Mouse (Mus musculus) heart, postnatal 0 days (tissue): ENCODE measurements around the gene Ptgis. TPM values are rescaled to one million over a fixed set of nuclear protein-coding genes. Genes with fewer than 3 reads are reported as not detected.

Experiments
- ATAC-seq: fragments of 200-750 bp; cut with Nextera tagmentation; 2 replicates; pipeline ENCODE4 v1.8.0; 2017; ENCODE audit warnings: low read depth, moderate number of reproducible peaks, moderate library complexity; ENCODE audit not compliant: insufficient read depth
- DNase-seq: peaks from one replicate; pipeline ENCODE4 v3.0.0-alpha.2; 2016; ENCODE audit warnings: low spot score
- H3K27ac ChIP-seq: fragments of 300-500 bp; sonication (generic); 2 replicates; pipeline ENCODE4 v1.5.1; 2014; ENCODE audit warnings: low read depth, mild to moderate bottlenecking
- H3K27me3 ChIP-seq: fragments of 300-500 bp; sonication (generic); 2 replicates; pipeline ENCODE4 v1.6.1; 2014; ENCODE audit warnings: low read length, mixed read lengths; ENCODE audit not compliant: control insufficient read depth, insufficient read depth
- H3K36me3 ChIP-seq: fragments of 300-500 bp; sonication (generic); replicated peaks from 2 replicates; pipeline ENCODE4 v1.6.1; 2014; ENCODE audit warnings: low read length, mixed read lengths; ENCODE audit not compliant: control insufficient read depth, insufficient read depth
- H3K4me1 ChIP-seq: fragments of 300-500 bp; sonication (generic); 2 replicates; pipeline ENCODE4 v1.6.1; 2014; ENCODE audit warnings: antibody characterized with exemption; ENCODE audit not compliant: control insufficient read depth, insufficient read depth
- H3K4me2 ChIP-seq: fragments of 300-500 bp; sonication (generic); 2 replicates; pipeline ENCODE4 v1.6.1; 2014; ENCODE audit warnings: low read depth, mild to moderate bottlenecking, low read length, moderate library complexity
- H3K4me3 ChIP-seq: fragments of 300-500 bp; sonication (generic); 2 replicates; pipeline ENCODE4 v1.5.1; 2014; ENCODE audit warnings: low read depth, low read length
- H3K9ac ChIP-seq: fragments of 300-500 bp; sonication (generic); replicated peaks from 2 replicates; pipeline ENCODE4 v1.6.1; 2014; ENCODE audit warnings: low read depth, low read length, mixed read lengths
- H3K9me3 ChIP-seq: fragments of 300-500 bp; sonication (generic); replicated peaks from 2 replicates; pipeline ENCODE4 v1.6.1; 2016; ENCODE audit warnings: low read length; ENCODE audit not compliant: control insufficient read depth
- CTCF ChIP-seq: IDR thresholded peaks from 2 replicates; pipeline ENCODE4 v1.5.1; 2016; ENCODE audit warnings: antibody characterized with exemption, control low read depth, low read depth
- EP300 ChIP-seq: IDR thresholded peaks from 2 replicates; pipeline ENCODE4 v1.6.1; 2016; ENCODE audit warnings: antibody characterized with exemption, low read depth
- WGBS: fragments of 180-500 bp; shearing (Covaris S2); extraction: QIAGEN DNeasy Blood & Tissue Kit; methylation state at CpG from one replicate; pipeline ENCODE4 v1.1.7; 2014; 5-methylcytosine and 5-hydroxymethylcytosine counted together
- polyA plus RNA-seq: library from polyadenylated mRNA; unstranded; fragments of >200 nt; fragmentation: Nextera tagmentation; extraction: Ambion mirVana; gene quantifications from 2 replicates; pipeline ENCODE4 v1.2.1, GENCODE M21; 2015
- total RNA-seq: library from RNA; depleted of rRNA; stranded (reverse); fragments of >200 nt; gene quantifications from 2 replicates; pipeline ENCODE4 v1.2.3, GENCODE M21; 2014; ENCODE audit warnings: low replicate concordance

The Ptgis gene
- total and polyA plus RNA-seq, 2 experiments from 2014 or later, result 22.6 to 60.0 TPM

DNA sequence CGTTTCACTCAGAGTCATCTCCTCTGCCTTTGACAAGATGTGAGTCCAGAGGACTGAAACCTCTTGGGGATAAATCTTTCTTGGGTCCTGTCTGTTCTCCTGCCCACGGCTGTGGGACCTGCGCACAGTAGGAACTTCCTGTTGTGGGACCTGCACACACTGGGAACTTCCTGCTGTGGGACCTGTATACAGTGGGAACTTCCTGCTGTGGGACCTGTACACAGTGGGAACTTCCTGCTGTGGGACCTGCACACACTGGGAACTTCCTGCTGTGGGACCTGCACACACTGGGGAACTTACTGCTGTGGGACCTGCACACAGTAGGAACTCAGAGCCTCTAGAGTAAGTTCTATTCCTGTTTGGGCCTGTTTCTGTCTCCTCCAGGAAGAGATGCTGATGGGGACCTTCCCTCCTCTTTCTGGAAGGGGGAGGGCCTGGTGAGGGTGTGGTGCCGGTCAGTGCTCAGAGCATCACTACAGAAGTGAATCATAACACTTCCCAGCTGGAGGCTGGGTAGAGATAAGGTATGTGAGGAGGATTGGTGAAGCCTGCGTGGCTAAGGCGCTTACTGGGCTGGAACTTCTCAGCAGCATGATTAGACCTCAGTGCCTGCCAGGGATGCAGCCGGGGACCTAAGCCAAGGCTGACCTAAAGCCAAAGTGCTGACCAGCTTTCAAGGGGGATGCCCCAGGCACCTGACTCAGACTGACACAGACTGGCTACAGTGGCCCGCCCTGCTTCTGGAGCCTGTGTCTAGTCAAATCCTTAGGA is 22.8 kb upstream of the Ptgis start:
- 59% methylated on average over 8 of the region's 8 CpGs for WGBS
- DNase-seq (no peak), ATAC-seq (peak; percentile 56)
- no peaks in the 10 kb centered on the region for H3K27me3 ChIP-seq
- H3K9me3 ChIP-seq, result no peaks in the 10 kb centered on the region
- no peaks in the 10 kb centered on the region for H3K36me3 ChIP-seq
- no peak overlapping the region for H3K27ac ChIP-seq
- no peak overlapping the region for H3K4me3 ChIP-seq
- H3K4me2 ChIP-seq, result no peak overlapping the region
- no peak overlapping the region for H3K9ac ChIP-seq
- H3K4me1 ChIP-seq, result peaks cover 9% of the 10 kb centered on the region; the same call in 1 of the 2 replicates
- TF ChIP-seq CTCF (no peak), EP300 (no peak)

DNA sequence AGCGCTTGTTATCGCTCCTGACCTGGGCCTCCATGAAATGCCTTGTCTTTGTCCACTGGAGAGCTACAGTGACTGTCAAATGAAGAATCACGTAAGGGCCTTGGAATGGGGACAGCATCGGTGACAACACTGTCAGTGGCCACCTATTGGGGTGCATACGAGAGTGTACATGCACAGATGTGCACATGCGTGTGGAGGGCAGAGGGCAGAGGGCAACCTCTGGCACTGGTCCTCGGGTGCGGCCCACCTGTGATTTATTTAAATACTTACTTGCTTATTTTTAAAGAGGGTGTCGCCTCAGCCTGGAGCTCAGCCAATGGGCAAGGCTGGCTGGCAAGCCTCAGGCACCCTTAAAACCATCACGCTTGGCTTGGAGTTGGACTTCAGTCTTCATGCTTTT is 22.0 kb upstream of the Ptgis start:
- H3K4me1 ChIP-seq, result 0 out of 2 replicates have a peak, but pooled peaks cover 1% of the 10 kb centered on the region
- no peaks in the 10 kb centered on the region for H3K9me3 ChIP-seq
- no peak for TF ChIP-seq EP300
- TF ChIP-seq CTCF, result no peak
- ATAC-seq (no peak), DNase-seq (no peak)
- WGBS, result 91% methylated on average over 10 of the region's 10 CpGs
- no peaks in the 10 kb centered on the region for H3K27me3 ChIP-seq
- no peak overlapping the region for H3K27ac ChIP-seq
- H3K4me3 ChIP-seq, result no peak overlapping the region
- no peak overlapping the region for H3K4me2 ChIP-seq
- H3K36me3 ChIP-seq, result no peaks in the 10 kb centered on the region
- H3K9ac ChIP-seq, result no peak overlapping the region

DNA sequence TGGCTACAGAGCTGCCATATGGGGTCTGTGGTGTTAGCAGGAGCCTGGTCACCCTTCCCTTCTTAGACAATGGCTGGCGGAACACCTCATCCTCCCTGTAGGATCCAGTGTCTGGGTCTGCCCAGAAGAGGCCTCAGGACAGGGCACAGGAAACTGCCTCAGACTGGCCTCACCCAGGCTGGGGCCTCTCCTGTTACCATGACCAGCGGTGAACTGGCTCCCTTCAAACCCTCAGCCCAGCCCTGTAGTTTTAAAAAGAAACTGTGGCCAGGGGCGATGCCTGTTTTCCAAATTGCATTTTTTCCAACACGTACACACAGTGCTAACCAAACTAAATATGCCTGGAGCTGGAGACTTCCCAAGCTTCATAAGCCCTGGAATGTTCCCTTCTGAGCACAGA is 20.7 kb upstream of the Ptgis start:
- no peak for DNase-seq
- Histone ChIP-seq H3K27ac (peak overlapping the region; percentile 20; the same call in 1 of the 2 replicates), H3K9ac (no peak overlapping the region), H3K4me2 (no peak overlapping the region), H3K4me3 (no peak overlapping the region), H3K36me3 (no peaks in the 10 kb centered on the region), H3K9me3 (no peaks in the 10 kb centered on the region), H3K27me3 (no peaks in the 10 kb centered on the region), H3K4me1 (no peaks in the 10 kb centered on the region)
- TF ChIP-seq EP300 (no peak), CTCF (no peak)
- WGBS, result 60% methylated on average over 4 of the region's 4 CpGs
- peak; percentile 38 for ATAC-seq

DNA sequence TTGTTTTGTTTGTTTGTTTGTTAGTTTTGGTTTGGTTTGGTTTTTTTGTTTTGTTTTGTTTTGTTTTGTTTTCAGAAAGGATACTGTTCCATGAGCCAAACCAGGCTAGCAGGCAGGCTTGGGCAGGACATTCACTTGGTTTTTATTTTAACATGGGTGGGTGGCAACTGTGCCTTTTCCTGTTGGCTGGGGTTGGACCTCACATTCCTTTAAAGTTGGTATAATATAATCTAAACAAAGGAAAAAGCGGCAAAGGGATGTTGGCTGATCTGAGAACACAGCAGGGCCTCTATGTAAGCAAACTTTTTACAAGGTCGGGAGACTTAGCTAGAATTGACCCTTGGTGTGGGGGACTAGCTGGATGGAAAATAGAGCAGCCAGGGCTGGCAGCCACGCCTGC is 17.4 kb upstream of the Ptgis start:
- Histone ChIP-seq H3K4me3 (no peak overlapping the region), H3K4me1 (0 out of 2 replicates have a peak, but pooled peaks cover 3% of the 10 kb centered on the region), H3K36me3 (no peaks in the 10 kb centered on the region), H3K27ac (no peak overlapping the region), H3K27me3 (no peaks in the 10 kb centered on the region), H3K9ac (no peak overlapping the region), H3K9me3 (no peaks in the 10 kb centered on the region), H3K4me2 (no peak overlapping the region)
- ATAC-seq, result no peak
- 58% methylated on average over 3 of the region's 3 CpGs for WGBS
- no peak for TF ChIP-seq CTCF
- no peak for DNase-seq

DNA sequence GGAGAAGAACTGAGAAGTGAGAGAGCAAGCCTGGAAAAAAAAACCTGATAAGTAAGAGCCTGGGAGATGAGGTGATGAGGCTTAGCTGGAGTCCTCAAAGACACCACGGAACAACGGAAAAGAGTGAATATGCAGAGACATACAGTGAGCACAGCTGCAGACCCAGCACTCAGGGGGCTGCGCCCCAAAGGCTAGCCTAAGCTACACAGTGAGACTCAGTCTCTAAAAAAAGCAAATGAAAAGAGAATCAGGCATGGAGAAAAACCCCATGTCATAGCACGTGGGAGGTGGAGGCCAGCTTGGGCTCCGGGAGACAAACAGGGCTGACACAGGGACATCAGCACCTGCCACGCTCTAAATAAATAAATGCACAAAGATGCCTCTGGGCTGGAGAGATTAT is 14.4 kb upstream of the Ptgis start:
- 51% methylated on average over 6 of the region's 6 CpGs for WGBS
- TF ChIP-seq CTCF (no peak), EP300 (no peak)
- H3K27ac ChIP-seq, result no peak overlapping the region
- ATAC-seq (no peak), DNase-seq (no peak)
- H3K9ac ChIP-seq, result no peak overlapping the region
- H3K4me2 ChIP-seq, result no peak overlapping the region
- no peaks in the 10 kb centered on the region for H3K9me3 ChIP-seq
- no peak overlapping the region for H3K4me3 ChIP-seq
- no peaks in the 10 kb centered on the region for H3K36me3 ChIP-seq
- H3K27me3 ChIP-seq, result no peaks in the 10 kb centered on the region
- H3K4me1 ChIP-seq, result peaks cover 22% of the 10 kb centered on the region; the same call in 1 of the 2 replicates

DNA sequence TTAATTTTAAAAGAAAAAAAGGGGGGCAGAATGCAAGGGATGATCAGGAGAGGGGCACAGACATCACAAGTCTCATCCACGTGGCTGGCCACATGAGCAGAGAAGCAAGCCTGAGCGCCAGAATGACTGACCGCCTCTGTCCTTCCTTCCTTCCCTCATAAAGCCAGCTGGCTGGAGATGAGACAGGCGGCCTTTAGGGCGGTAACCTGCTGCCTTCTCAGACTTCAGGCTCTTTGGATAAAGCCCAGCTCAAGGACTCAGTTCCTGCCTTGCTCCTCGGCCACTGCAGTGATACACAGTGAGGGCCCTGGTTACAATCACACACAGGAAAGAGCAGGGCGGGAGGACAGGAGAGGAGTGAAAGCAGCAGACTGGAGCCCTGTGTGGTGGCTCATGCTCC is 13.8 kb upstream of the Ptgis start:
- DNase-seq, result peak; percentile 58
- Histone ChIP-seq H3K27ac (peak overlapping the region; percentile 57), H3K9me3 (no peaks in the 10 kb centered on the region), H3K27me3 (no peaks in the 10 kb centered on the region), H3K4me2 (no peak overlapping the region), H3K9ac (no peak overlapping the region), H3K4me3 (no peak overlapping the region), H3K36me3 (no peaks in the 10 kb centered on the region), H3K4me1 (peaks cover 22% of the 10 kb centered on the region; the same call in 1 of the 2 replicates)
- TF ChIP-seq EP300 (no peak), CTCF (no peak)
- 45% methylated on average over 7 of the region's 7 CpGs for WGBS
- ATAC-seq, result peak; percentile 64
